Mouse (Mus musculus) lung, adult 2 months (tissue): ENCODE results near the gene Onecut1. TPM values are rescaled to one million over a fixed set of nuclear protein-coding genes. Genes with fewer than 3 reads are reported as not detected.

Source experiments
- DNase-seq: peaks from one replicate; pipeline ENCODE4 v3.0.0; 2022
- H3K4me1 ChIP-seq: fragments of 200-500 bp; 2 replicates; pipeline ENCODE4 v1.6.1; 2011; ENCODE audit warnings: low read length; ENCODE audit not compliant: control insufficient read depth, insufficient read depth
- H3K4me3 ChIP-seq: fragments of 200-500 bp; replicated peaks from 2 replicates; pipeline ENCODE3; 2011; ENCODE audit warnings: low read depth, mild to moderate bottlenecking, control low read depth, low read length; ENCODE audit errors: extremely low read depth
- CTCF ChIP-seq: fragments of 200-500 bp; IDR thresholded peaks from 2 replicates; pipeline ENCODE4 v1.5.1; 2011; ENCODE audit warnings: mild to moderate bottlenecking, low read length, control low read depth; ENCODE audit not compliant: insufficient read depth
- POLR2A ChIP-seq: fragments of 200-500 bp; IDR thresholded peaks from 2 replicates; pipeline ENCODE4 v1.6.1; 2011; ENCODE audit warnings: low read depth, mild to moderate bottlenecking, control low read depth, low read length, borderline replicate concordance; ENCODE audit errors: extremely low read depth
- WGBS: fragments of 180-500 bp; shearing (Covaris S2); methylation state at CpG from one replicate; pipeline ENCODE4 v1.1.7; 2018; 5-methylcytosine and 5-hydroxymethylcytosine counted together
- polyA plus RNA-seq: library from polyadenylated mRNA; depleted of rRNA; stranded (reverse); fragments of >200 nt; gene quantifications from 2 replicates; pipeline ENCODE4 v1.2.3, GENCODE M21; 2012; rRNA removed

Gene Onecut1
- polyA plus RNA-seq, 1 experiment: not detected

- Histone ChIP-seq H3K4me3 (no peak overlapping the region), H3K4me1 (no peaks in the 10 kb centered on the region)
- TF ChIP-seq CTCF (no peak), POLR2A (no peak)
- no peak for DNase-seq
- 89% methylated on average over 6 of the region's 6 CpGs for WGBS
These were observed 61.7 kb downstream of the Onecut1 start for GRCm38 (mm10) chr9:74923291-74923977.

DNA sequence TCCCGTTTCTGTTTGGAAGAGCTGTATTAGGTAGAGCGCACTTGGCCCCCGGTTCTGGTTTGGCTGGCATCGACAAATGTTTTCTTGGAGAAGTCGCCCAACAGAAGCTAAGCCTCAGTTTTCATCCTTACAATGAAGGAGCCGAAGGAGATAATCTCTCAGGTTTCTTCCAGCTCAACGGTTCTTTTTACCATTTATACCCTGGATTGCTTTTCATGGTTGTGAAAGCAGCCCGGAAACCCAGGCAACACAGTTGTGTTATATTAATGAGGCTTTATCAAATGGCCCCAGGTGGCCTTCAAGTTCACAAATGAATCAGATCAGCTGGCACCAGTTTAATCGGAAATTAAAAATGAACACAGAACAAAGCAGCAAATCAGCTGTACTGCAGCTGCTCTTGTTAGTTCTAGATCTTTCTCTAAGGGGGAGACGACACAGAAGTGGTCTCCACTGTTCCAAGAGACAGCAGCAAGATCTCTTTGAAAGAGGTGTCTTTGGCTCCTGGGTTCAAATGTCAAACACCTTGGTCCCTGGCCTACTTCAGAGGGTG lies 63.6 kb downstream of the Onecut1 start:
- TF ChIP-seq POLR2A (no peak), CTCF (no peak)
- 83% methylated on average over 10 of the region's 10 CpGs for WGBS
- H3K4me3 ChIP-seq: no peak overlapping the region
- H3K4me1 ChIP-seq: no peaks in the 10 kb centered on the region
- DNase-seq: no peak

DNA sequence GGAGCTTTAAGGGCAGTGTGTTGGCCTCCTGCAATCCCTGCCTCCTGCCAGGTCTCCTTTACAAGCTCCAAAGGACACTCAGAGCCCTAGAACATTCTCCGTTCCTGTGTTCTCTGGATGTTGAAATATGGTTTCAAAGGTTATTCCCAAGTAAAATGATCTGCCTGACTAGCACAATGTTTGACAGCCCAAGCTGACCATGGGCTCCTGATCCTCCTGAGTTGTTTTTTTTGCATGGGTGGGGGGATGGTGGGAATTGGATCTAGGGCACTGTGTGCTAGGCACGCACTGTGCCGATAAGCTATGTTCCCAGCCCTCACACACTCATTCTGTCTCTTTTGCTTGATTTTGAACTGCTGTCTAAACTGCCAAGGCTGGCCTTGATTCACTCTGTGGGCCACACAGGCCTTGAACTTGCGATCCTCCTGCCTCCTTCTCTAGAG lies 68.3 kb downstream of the Onecut1 start:
- DNase-seq: no peak
- no peak overlapping the region for H3K4me3 ChIP-seq
- WGBS: 85% methylated on average over 4 of the region's 4 CpGs
- H3K4me1 ChIP-seq: no peaks in the 10 kb centered on the region
- no peak for TF ChIP-seq POLR2A
- TF ChIP-seq CTCF: no peak

DNA sequence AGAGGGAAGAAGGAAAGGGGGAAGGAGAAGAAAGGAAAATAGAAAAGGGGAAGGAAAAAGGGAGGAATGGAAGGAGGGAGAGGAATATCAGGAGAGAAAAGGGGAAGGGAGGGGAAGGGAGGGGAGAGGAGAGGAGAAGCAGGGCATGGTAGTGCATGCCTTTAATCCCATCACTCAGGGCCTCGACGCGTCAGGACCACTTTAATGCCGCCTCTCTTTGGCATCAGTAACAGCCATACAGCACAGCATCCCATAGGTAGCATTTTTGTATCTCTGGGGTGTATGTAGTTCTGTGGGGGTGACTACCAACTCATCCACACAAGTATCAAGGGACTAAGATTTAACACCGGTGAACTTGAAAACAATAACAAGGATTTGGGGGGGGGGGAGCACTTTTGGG lies 68.9 kb downstream of the Onecut1 start:
- Histone ChIP-seq H3K4me3 (no peak overlapping the region), H3K4me1 (no peaks in the 10 kb centered on the region)
- 79% methylated on average over 5 of the region's 5 CpGs for WGBS
- no peak for DNase-seq
- TF ChIP-seq CTCF: no peak
- TF ChIP-seq POLR2A: no peak

DNA sequence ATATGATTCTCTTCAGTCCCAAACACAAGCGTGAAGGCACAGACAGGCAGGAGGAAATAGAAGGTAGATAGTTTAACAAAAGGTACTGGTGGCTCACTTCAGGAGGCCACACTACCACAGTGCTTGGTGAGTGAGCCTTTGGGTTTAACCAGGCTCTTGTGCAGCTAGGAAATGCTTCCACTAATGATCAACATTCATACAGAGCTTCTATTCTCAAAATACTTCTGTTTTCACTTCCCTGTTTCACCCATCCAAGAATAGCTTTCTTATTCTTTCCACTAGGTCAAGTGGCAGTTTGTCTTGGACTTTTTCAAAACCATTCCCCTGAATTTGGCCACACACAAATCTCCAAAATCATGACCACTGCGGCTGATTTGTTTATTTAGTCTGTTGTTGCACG lies 73.6 kb downstream of the Onecut1 start:
- Histone ChIP-seq H3K4me3 (no peak overlapping the region), H3K4me1 (peaks cover 7% of the 10 kb centered on the region)
- DNase-seq: no peak
- TF ChIP-seq POLR2A (no peak), CTCF (no peak)
- WGBS: 59% methylated on average over 3 of the region's 3 CpGs

- no peak for TF ChIP-seq CTCF
- no peak for TF ChIP-seq POLR2A
- peaks cover 7% of the 10 kb centered on the region for H3K4me1 ChIP-seq
- 88% methylated on average over 3 of the region's 3 CpGs for WGBS
- DNase-seq: no peak
- no peak overlapping the region for H3K4me3 ChIP-seq
These were observed 76.0 kb downstream of the Onecut1 start for GRCm38 (mm10) chr9:74937761-74938160.

DNA sequence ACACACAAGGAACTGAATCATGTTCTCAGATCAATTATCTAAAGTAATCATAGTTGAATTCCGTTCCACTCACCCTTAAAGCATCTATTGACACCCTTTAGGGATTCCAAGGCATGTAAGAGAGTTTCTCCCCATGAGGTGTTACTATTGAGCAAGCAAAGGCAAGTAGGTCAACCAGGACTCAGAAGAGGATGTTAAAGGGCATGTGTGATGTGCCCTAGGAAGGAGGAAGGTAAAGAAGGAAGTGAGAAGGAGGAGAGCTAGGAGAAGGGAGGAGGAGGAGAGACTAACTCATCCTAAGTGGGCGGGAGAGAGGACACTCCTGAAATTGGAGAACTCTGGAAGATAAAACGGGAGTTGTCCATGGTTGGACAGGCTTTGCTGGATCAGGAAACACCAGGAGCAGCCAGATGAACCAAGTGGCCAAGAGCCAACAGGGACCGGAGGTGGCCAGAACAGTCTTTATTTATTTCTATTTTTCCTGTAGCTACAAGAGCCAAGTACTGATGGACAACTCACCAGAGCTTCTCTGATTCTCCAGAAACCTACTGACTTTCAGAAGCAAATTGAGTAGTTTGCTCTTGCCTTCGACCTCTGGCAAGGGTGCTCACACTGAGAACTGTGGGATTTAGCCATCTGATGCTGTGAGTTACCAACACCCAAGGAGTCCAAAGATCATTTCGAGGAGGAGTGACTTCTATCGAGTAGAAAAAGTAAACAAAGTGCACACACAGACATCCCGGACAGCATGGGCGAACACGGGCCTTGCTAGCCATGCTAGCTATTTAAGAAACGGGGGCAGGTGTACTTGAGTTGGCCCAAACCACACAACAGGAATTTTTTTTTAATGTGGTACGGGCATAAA lies 77.2 kb downstream of the Onecut1 start:
- Histone ChIP-seq H3K4me1 (peaks cover 7% of the 10 kb centered on the region), H3K4me3 (no peak overlapping the region)
- peak; percentile 27 for DNase-seq
- TF ChIP-seq CTCF (no peak), POLR2A (no peak)
- 45% methylated on average over 12 of the region's 12 CpGs for WGBS

Other genes starting within 250 kb of the Onecut1 start
- gene Fam214a, start 91.0 kb downstream of the Onecut1 start, polyA plus RNA-seq: 8.8 and 11.8 TPM in 2 replicates
- gene Arpp19, start 175.7 kb downstream of the Onecut1 start, polyA plus RNA-seq: 9.0 and 16.1 TPM in 2 replicates
- gene Myo5a, start 209.1 kb downstream of the Onecut1 start, polyA plus RNA-seq: 3.1 and 5.8 TPM in 2 replicates